Mouse (Mus musculus) neural tube, embryonic 12.5 days (tissue): ENCODE measurements around the gene Kat6b. TPM values are rescaled to one million over a fixed set of nuclear protein-coding genes. Genes with fewer than 3 reads are reported as not detected.

Experiments used
- ATAC-seq: fragments of 200-750 bp; cut with Nextera tagmentation; 2 replicates; pipeline ENCODE4 v1.8.0; 2017; ENCODE audit warnings: low read depth, mild to moderate bottlenecking, moderate TSS enrichment, moderate library complexity; ENCODE audit not compliant: low FRiP score
- H3K27ac ChIP-seq: fragments of 300-500 bp; sonication (generic); 2 replicates; pipeline ENCODE4 v1.5.1; 2016
- H3K27me3 ChIP-seq: fragments of 300-500 bp; sonication (generic); replicated peaks from 2 replicates; pipeline ENCODE4 v1.6.1; 2016; ENCODE audit warnings: mild to moderate bottlenecking
- H3K36me3 ChIP-seq: fragments of 300-500 bp; sonication (generic); 2 replicates; pipeline ENCODE4 v1.6.1; 2016; ENCODE audit warnings: mild to moderate bottlenecking
- H3K4me1 ChIP-seq: fragments of 300-500 bp; sonication (generic); 2 replicates; pipeline ENCODE4 v1.6.1; 2016
- H3K4me2 ChIP-seq: fragments of 300-500 bp; sonication (generic); replicated peaks from 2 replicates; pipeline ENCODE4 v1.6.1; 2016; ENCODE audit warnings: mild to moderate bottlenecking
- H3K4me3 ChIP-seq: fragments of 300-500 bp; sonication (generic); 2 replicates; pipeline ENCODE4 v1.5.1; 2016
- H3K9ac ChIP-seq: fragments of 300-500 bp; sonication (generic); 2 replicates; pipeline ENCODE4 v1.6.1; 2016; ENCODE audit warnings: mild to moderate bottlenecking
- H3K9me3 ChIP-seq: fragments of 300-500 bp; sonication (generic); 2 replicates; pipeline ENCODE4 v1.6.1; 2016; ENCODE audit warnings: mild to moderate bottlenecking
- WGBS: fragments of 180-500 bp; shearing (Covaris S2); methylation state at CpG from one replicate; pipeline ENCODE4 v1.1.7; 2016; 5-methylcytosine and 5-hydroxymethylcytosine counted together
- polyA plus RNA-seq: library from polyadenylated mRNA; unstranded; fragments of >200 nt; fragmentation: Nextera tagmentation; extraction: Ambion mirVana; gene quantifications from 2 replicates; pipeline ENCODE4 v1.2.1, GENCODE M21; 2016

Kat6b gene
- polyA plus RNA-seq, 1 experiment from 2014 or later, result 20.0 TPM

DNA sequence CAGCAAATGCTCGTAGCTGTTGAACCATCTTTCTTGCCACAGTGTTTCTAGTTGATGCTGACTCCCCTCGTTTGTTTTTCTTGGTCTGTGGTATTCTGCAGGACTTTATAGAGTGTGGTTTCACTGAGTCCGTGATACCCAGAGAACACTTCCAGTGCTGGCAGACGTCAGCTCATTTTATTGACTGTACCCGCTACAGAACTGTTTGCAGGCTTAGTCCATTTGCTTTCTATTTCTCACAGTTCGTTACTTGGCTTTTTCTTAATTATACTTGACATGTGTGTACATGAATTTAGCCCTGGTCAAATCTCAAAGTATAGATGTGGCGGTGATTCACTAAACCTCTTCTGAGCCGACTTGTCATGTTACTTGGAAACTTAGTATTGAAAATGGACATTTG, 95.6 kb downstream of the Kat6b start:
- no peak for ATAC-seq
- WGBS, result 82% methylated on average over 8 of the region's 8 CpGs
- no peaks in the 10 kb centered on the region for H3K9me3 ChIP-seq
- no peaks in the 10 kb centered on the region for H3K4me1 ChIP-seq
- no peak overlapping the region for H3K4me2 ChIP-seq
- H3K4me3 ChIP-seq, result no peak overlapping the region
- no peak overlapping the region for H3K27ac ChIP-seq
- no peaks in the 10 kb centered on the region for H3K27me3 ChIP-seq
- H3K9ac ChIP-seq, result no peak overlapping the region
- H3K36me3 ChIP-seq, result no peaks in the 10 kb centered on the region

GRCm38 (mm10) chr14:21581198-21581597, 100.0 kb downstream of the Kat6b start:
- Histone ChIP-seq H3K4me2 (no peak overlapping the region), H3K9me3 (no peaks in the 10 kb centered on the region), H3K9ac (no peak overlapping the region), H3K27me3 (no peaks in the 10 kb centered on the region), H3K36me3 (no peaks in the 10 kb centered on the region), H3K4me1 (peaks cover 18% of the 10 kb centered on the region), H3K27ac (no peak overlapping the region), H3K4me3 (no peak overlapping the region)
- WGBS, result 38% methylated on average over 4 of the region's 4 CpGs
- no peak for ATAC-seq

DNA sequence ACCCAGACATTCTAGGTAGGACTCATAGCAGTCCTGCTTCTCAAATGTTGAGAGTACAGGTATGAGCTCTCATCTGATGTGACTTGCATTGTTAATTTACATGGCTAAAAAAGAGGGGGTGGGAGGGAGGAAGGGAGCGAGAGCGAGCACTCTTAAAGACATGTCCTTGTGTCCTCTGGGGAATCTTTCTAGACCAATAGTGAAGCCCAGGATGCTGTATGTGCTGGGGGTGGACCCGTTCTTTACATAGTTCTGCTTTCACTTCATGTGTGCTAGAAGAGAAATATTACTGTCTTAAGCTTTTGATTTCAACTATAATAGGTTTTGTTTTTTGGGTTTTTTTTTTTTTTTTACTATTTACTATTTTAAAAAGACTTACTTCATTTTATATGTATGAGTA, 101.1 kb downstream of the Kat6b start:
- no peaks in the 10 kb centered on the region for H3K36me3 ChIP-seq
- H3K4me1 ChIP-seq, result peaks cover 27% of the 10 kb centered on the region
- H3K9ac ChIP-seq, result no peak overlapping the region
- no peak for ATAC-seq
- no peak overlapping the region for H3K4me2 ChIP-seq
- no peak overlapping the region for H3K27ac ChIP-seq
- H3K27me3 ChIP-seq, result no peaks in the 10 kb centered on the region
- H3K9me3 ChIP-seq, result no peaks in the 10 kb centered on the region
- H3K4me3 ChIP-seq, result no peak overlapping the region
- 86% methylated on average over 3 of the region's 3 CpGs for WGBS

- WGBS, result 59% methylated on average over 6 of the region's 6 CpGs
- Histone ChIP-seq H3K9ac (no peak overlapping the region), H3K9me3 (no peaks in the 10 kb centered on the region), H3K4me3 (no peak overlapping the region), H3K27ac (no peak overlapping the region), H3K36me3 (no peaks in the 10 kb centered on the region), H3K4me1 (peaks cover 29% of the 10 kb centered on the region), H3K27me3 (no peaks in the 10 kb centered on the region), H3K4me2 (no peak overlapping the region)
- no peak for ATAC-seq
Observed at GRCm38 (mm10) chr14:21583051-21583450, 101.8 kb downstream of the Kat6b start.

- no peak for ATAC-seq
- Histone ChIP-seq H3K27ac (no peak overlapping the region), H3K9me3 (no peaks in the 10 kb centered on the region), H3K27me3 (no peaks in the 10 kb centered on the region), H3K9ac (no peak overlapping the region), H3K36me3 (no peaks in the 10 kb centered on the region), H3K4me2 (no peak overlapping the region), H3K4me3 (no peak overlapping the region), H3K4me1 (peaks cover 29% of the 10 kb centered on the region)
- WGBS, result 76% methylated on average over 5 of the region's 5 CpGs
Observed at GRCm38 (mm10) chr14:21583868-21584267, 102.6 kb downstream of the Kat6b start.

DNA sequence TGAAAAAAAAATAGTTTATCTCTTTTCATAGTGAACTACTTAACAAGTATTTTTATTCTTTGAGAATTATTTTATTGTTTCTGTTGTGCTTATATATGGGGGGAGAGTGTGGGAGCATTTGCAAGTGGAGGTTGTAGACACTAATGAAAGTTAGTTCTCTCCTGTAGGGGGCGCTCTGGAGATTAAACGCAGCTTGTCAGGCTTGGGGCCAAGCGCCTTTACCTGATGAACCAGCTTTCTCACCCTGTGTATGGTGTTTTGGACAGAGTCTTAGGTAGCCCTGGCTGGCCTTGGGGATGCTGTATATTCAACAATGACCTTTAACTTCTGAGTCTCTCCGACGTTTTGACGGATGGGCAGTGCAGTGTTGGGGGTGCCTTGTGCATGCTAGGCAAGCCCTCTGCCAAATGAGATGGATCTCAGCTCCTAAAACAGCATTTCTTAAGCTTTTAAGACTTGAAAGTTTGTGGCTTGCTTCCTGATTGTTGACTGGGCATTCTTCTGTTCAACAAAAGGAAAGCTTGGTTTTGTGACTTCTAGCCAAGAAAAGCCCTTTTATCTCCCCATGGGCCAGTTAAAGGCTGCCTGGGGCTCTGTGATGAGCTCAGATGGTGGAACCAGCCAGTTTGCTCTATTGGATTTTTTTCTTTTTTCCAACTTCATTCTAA, 103.4 kb downstream of the Kat6b start:
- whole genome bisulfite sequencing, result 14% methylated on average over 6 of the region's 6 CpGs
- no peak for ATAC-seq
- Histone ChIP-seq H3K4me2 (no peak overlapping the region), H3K4me3 (no peak overlapping the region), H3K27ac (no peak overlapping the region), H3K9me3 (no peaks in the 10 kb centered on the region), H3K4me1 (peaks cover 29% of the 10 kb centered on the region), H3K36me3 (no peaks in the 10 kb centered on the region), H3K9ac (no peak overlapping the region), H3K27me3 (no peaks in the 10 kb centered on the region)

GRCm38 (mm10) chr14:21585491-21586251, 104.4 kb downstream of the Kat6b start:
- H3K27ac ChIP-seq, result no peak overlapping the region
- 54% methylated on average over 8 of the region's 8 CpGs for WGBS

GRCm38 (mm10) chr14:21586481-21587118, 105.4 kb downstream of the Kat6b start:
- Histone ChIP-seq H3K4me3 (no peak overlapping the region), H3K27me3 (no peaks in the 10 kb centered on the region), H3K9ac (no peak overlapping the region), H3K36me3 (no peaks in the 10 kb centered on the region), H3K27ac (no peak overlapping the region), H3K9me3 (no peaks in the 10 kb centered on the region), H3K4me1 (peaks cover 29% of the 10 kb centered on the region), H3K4me2 (no peak overlapping the region)
- 12% methylated on average over 4 of the region's 4 CpGs for WGBS
- ATAC-seq, result no peak

More at GRCm38 (mm10) chr14:21585491-21586251, 104.4 kb downstream of the Kat6b start:
- H3K4me3 ChIP-seq, result no peak overlapping the region
- H3K9ac ChIP-seq, result no peak overlapping the region
- ATAC-seq, result no peak
- H3K4me2 ChIP-seq, result no peak overlapping the region
- H3K36me3 ChIP-seq, result no peaks in the 10 kb centered on the region
- H3K9me3 ChIP-seq, result no peaks in the 10 kb centered on the region
- no peaks in the 10 kb centered on the region for H3K27me3 ChIP-seq
- H3K4me1 ChIP-seq, result peaks cover 29% of the 10 kb centered on the region

- H3K4me3 ChIP-seq, result no peak overlapping the region
- 89% methylated on average over 2 of the region's 2 CpGs for WGBS
- no peak overlapping the region for H3K4me2 ChIP-seq
- H3K36me3 ChIP-seq, result 0 out of 2 replicates have a peak, but pooled peaks cover 2% of the 10 kb centered on the region
- H3K9me3 ChIP-seq, result no peaks in the 10 kb centered on the region
- H3K27me3 ChIP-seq, result no peaks in the 10 kb centered on the region
- H3K4me1 ChIP-seq, result peaks cover 26% of the 10 kb centered on the region
- ATAC-seq, result no peak
- no peak overlapping the region for H3K27ac ChIP-seq
- no peak overlapping the region for H3K9ac ChIP-seq
Observed at GRCm38 (mm10) chr14:21587931-21588330, 106.7 kb downstream of the Kat6b start.

GRCm38 (mm10) chr14:21589620-21590019, 108.4 kb downstream of the Kat6b start:
- Histone ChIP-seq H3K4me3 (no peak overlapping the region), H3K4me2 (no peak overlapping the region), H3K4me1 (peaks cover 18% of the 10 kb centered on the region), H3K36me3 (0 out of 2 replicates have a peak, but pooled peaks cover 2% of the 10 kb centered on the region), H3K9me3 (no peaks in the 10 kb centered on the region), H3K27me3 (no peaks in the 10 kb centered on the region), H3K9ac (no peak overlapping the region), H3K27ac (no peak overlapping the region)
- ATAC-seq, result no peak
- WGBS, result 90% methylated on average over 7 of the region's 7 CpGs

GRCm38 (mm10) chr14:21590205-21590604, 109.0 kb downstream of the Kat6b start:
- Histone ChIP-seq H3K36me3 (0 out of 2 replicates have a peak, but pooled peaks cover 2% of the 10 kb centered on the region), H3K27me3 (no peaks in the 10 kb centered on the region), H3K4me1 (peaks cover 15% of the 10 kb centered on the region; the same call in 1 of the 2 replicates), H3K9ac (no peak overlapping the region), H3K4me3 (no peak overlapping the region), H3K4me2 (no peak overlapping the region), H3K27ac (no peak overlapping the region), H3K9me3 (no peaks in the 10 kb centered on the region)
- ATAC-seq, result no peak
- 87% methylated on average over 4 of the region's 4 CpGs for WGBS

DNA sequence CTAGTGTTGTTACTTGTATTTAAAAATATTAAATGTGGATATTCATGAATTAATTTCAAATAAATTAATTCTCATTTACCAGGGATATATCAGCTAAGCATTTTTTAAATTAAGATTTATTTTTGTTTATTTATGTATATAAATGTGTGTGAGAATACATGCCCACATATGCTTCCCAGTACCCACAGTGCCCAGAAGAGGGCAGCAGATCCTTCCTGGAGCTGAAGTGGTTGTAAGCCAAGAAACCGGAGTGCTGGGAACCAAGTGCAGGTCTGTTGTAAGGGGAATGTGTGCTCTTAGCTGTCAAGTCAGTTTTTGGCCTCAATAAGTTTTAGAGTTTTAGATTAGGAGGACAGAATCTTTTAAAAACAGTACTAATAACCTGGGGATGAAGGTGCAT, 110.9 kb downstream of the Kat6b start:
- Histone ChIP-seq H3K36me3 (0 out of 2 replicates have a peak, but pooled peaks cover 2% of the 10 kb centered on the region), H3K27me3 (no peaks in the 10 kb centered on the region), H3K4me2 (no peak overlapping the region), H3K4me1 (0 out of 2 replicates have a peak, but pooled peaks cover 3% of the 10 kb centered on the region), H3K9me3 (no peaks in the 10 kb centered on the region), H3K27ac (no peak overlapping the region), H3K4me3 (no peak overlapping the region), H3K9ac (no peak overlapping the region)
- 98% methylated on average over 1 of the region's 1 CpGs for WGBS
- ATAC-seq, result no peak
